Mouse (Mus musculus): ENCODE results near the gene Grid1.

DNA sequence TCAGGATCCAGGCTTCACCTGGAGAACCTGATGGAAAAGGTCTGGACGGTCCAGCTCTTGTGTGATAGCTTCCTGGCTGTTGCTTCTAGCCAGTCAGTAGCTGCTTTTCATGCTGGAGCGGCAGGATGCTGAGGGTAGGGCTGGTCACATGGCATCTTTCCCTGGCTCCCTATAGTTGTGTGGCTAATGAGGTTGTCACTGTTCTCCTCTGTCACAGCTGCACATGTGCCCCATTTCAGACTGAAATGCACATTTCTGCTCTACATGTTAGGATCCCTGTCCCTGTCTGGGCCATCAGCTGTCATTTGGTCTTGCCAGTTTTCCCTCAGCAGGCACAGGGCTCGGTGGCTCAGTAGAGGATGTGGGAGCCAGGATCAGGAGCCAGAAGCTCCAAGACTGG, 17.2 kb downstream of the Grid1 start:
- TF ChIP-seq POLR2A (IDR thresholded peaks at IDR 0.05; ENCODE audit: control insufficient read depth, extremely low read depth, insufficient read depth, low read length, poor library complexity) (no peak), CTCF (IDR thresholded peaks at IDR 0.05; ENCODE audit: borderline replicate concordance, control insufficient read depth, extremely low read depth, insufficient read depth, low read length, poor library complexity) (no peak)
